Mouse (Mus musculus): Measurements from ENCODE around the gene Cyp4f14. TPM values are rescaled to one million over a fixed set of nuclear protein-coding genes. Genes with fewer than 3 reads are reported as not detected.

The Cyp4f14 gene
- polyA plus RNA-seq, 1 experiment from 2014 or later = not detected

GRCm38 (mm10) chr17:32919123-32919522, 2.0 kb upstream of the Cyp4f14 start:
- Histone ChIP-seq H3K27ac (no peak overlapping the region), H3K79me2 (ENCODE audit: inconsistent target) (no peaks in the 10 kb centered on the region), H3K36me3 (ENCODE audit: inconsistent target) (no peaks in the 10 kb centered on the region), H3K4me3 (ENCODE audit: inconsistent target) (no peak overlapping the region)
- 59% methylated on average over 2 of the region's 2 CpGs for WGBS (ENCODE audit: missing documents)

GRCm38 (mm10) chr17:32916075-32916474, 1.1 kb downstream of the Cyp4f14 start:
- WGBS (ENCODE audit: missing documents) = 67% methylated on average over 1 of the region's 1 CpGs
- H3K79me2 ChIP-seq (ENCODE audit: inconsistent target) = no peaks in the 10 kb centered on the region
- H3K4me3 ChIP-seq (ENCODE audit: inconsistent target) = no peak overlapping the region
- H3K27ac ChIP-seq = no peak overlapping the region
- H3K36me3 ChIP-seq (ENCODE audit: inconsistent target) = no peaks in the 10 kb centered on the region

- no peak overlapping the region for H3K27ac ChIP-seq
- no peaks in the 10 kb centered on the region for H3K79me2 ChIP-seq (ENCODE audit: inconsistent target)
- H3K4me3 ChIP-seq (ENCODE audit: inconsistent target) = no peak overlapping the region
- WGBS (ENCODE audit: missing documents) = 76% methylated on average over 10 of the region's 10 CpGs
- no peaks in the 10 kb centered on the region for H3K36me3 ChIP-seq (ENCODE audit: inconsistent target)
These were observed 11.0 kb downstream of the Cyp4f14 start for GRCm38 (mm10) chr17:32906172-32906571.

- no peaks in the 10 kb centered on the region for H3K79me2 ChIP-seq (ENCODE audit: inconsistent target)
These were observed 11.9 kb downstream of the Cyp4f14 start for GRCm38 (mm10) chr17:32905239-32905638.

GRCm38 (mm10) chr17:32904414-32904813, 12.7 kb downstream of the Cyp4f14 start:
- no peak overlapping the region for H3K27ac ChIP-seq
- WGBS (ENCODE audit: missing documents) = 50% methylated on average over 2 of the region's 2 CpGs
- H3K4me3 ChIP-seq (ENCODE audit: inconsistent target) = no peak overlapping the region
- no peaks in the 10 kb centered on the region for H3K79me2 ChIP-seq (ENCODE audit: inconsistent target)
- no peaks in the 10 kb centered on the region for H3K36me3 ChIP-seq (ENCODE audit: inconsistent target)

More at GRCm38 (mm10) chr17:32905239-32905638, 11.9 kb downstream of the Cyp4f14 start:
- Histone ChIP-seq H3K4me3 (ENCODE audit: inconsistent target) (no peak overlapping the region), H3K36me3 (ENCODE audit: inconsistent target) (no peaks in the 10 kb centered on the region), H3K27ac (no peak overlapping the region)
- 19% methylated on average over 17 of the region's 19 CpGs for WGBS (ENCODE audit: missing documents)

- no peaks in the 10 kb centered on the region for H3K79me2 ChIP-seq (ENCODE audit: inconsistent target)
- H3K4me3 ChIP-seq (ENCODE audit: inconsistent target) = no peak overlapping the region
- H3K36me3 ChIP-seq (ENCODE audit: inconsistent target) = no peaks in the 10 kb centered on the region
- no peak overlapping the region for H3K27ac ChIP-seq
- 63% methylated on average over 1 of the region's 1 CpGs for WGBS (ENCODE audit: missing documents)
These were observed 15.2 kb downstream of the Cyp4f14 start for GRCm38 (mm10) chr17:32901751-32902525.

- Histone ChIP-seq H3K79me2 (ENCODE audit: inconsistent target) (peaks cover 10% of the 10 kb centered on the region; the same call in 1 of the 2 replicates), H3K4me3 (ENCODE audit: inconsistent target) (no peak overlapping the region), H3K36me3 (ENCODE audit: inconsistent target) (no peaks in the 10 kb centered on the region), H3K27ac (no peak overlapping the region)
- 98% methylated on average over 4 of the region's 4 CpGs for WGBS (ENCODE audit: missing documents)
These were observed 21.7 kb downstream of the Cyp4f14 start for GRCm38 (mm10) chr17:32895421-32895820.

- no peaks in the 10 kb centered on the region for H3K36me3 ChIP-seq (ENCODE audit: inconsistent target)
- H3K79me2 ChIP-seq (ENCODE audit: inconsistent target) = peaks cover 21% of the 10 kb centered on the region; the same call in 1 of the 2 replicates
- H3K27ac ChIP-seq = no peak overlapping the region
- H3K4me3 ChIP-seq (ENCODE audit: inconsistent target) = no peak overlapping the region
- 100% methylated on average over 2 of the region's 3 CpGs for WGBS (ENCODE audit: missing documents)
These were observed 23.2 kb downstream of the Cyp4f14 start for GRCm38 (mm10) chr17:32893901-32894300.

GRCm38 (mm10) chr17:32891239-32892180, 25.6 kb downstream of the Cyp4f14 start, which contains the start of gene Zfp870:
Gene Zfp870, minus strand, starts transcription at chr17:32891642.
- Histone ChIP-seq H3K79me2 (ENCODE audit: inconsistent target) (peaks cover 21% of the 10 kb centered on the region; the same call in 1 of the 2 replicates), H3K27ac (peak within 1 kb of the TSS; percentile 38), H3K4me3 (ENCODE audit: inconsistent target) (peak within 1 kb of the TSS; percentile 91), H3K36me3 (ENCODE audit: inconsistent target) (no peaks in the 10 kb centered on the region)
- WGBS (ENCODE audit: missing documents) = 16% methylated on average over 33 of the region's 33 CpGs

- whole genome bisulfite sequencing (ENCODE audit: missing documents) = 5% methylated on average over 11 of the region's 11 CpGs
- H3K36me3 ChIP-seq (ENCODE audit: inconsistent target) = no peaks in the 10 kb centered on the region
- H3K4me3 ChIP-seq (ENCODE audit: inconsistent target) = peak overlapping the region; percentile 91
- H3K27ac ChIP-seq = peak overlapping the region; percentile 38; the same call in 1 of the 2 replicates
- peaks cover 21% of the 10 kb centered on the region; the same call in 1 of the 2 replicates for H3K79me2 ChIP-seq (ENCODE audit: inconsistent target)
These were observed 26.3 kb downstream of the Cyp4f14 start for GRCm38 (mm10) chr17:32890852-32891238.

- no peak overlapping the region for H3K4me3 ChIP-seq (ENCODE audit: inconsistent target)
- H3K79me2 ChIP-seq (ENCODE audit: inconsistent target) = peaks cover 21% of the 10 kb centered on the region; the same call in 1 of the 2 replicates
- H3K36me3 ChIP-seq (ENCODE audit: inconsistent target) = peaks cover 6% of the 10 kb centered on the region; the same call in 1 of the 2 replicates
- 95% methylated on average over 6 of the region's 6 CpGs for WGBS (ENCODE audit: missing documents)
- no peak overlapping the region for H3K27ac ChIP-seq
These were observed 27.5 kb downstream of the Cyp4f14 start for GRCm38 (mm10) chr17:32889611-32890010.

- 95% methylated on average over 14 of the region's 14 CpGs for WGBS (ENCODE audit: missing documents)
- Histone ChIP-seq H3K36me3 (ENCODE audit: inconsistent target) (peaks cover 24% of the 10 kb centered on the region; the same call in 1 of the 2 replicates), H3K79me2 (ENCODE audit: inconsistent target) (no peaks in the 10 kb centered on the region), H3K4me3 (ENCODE audit: inconsistent target) (no peak overlapping the region), H3K27ac (no peak overlapping the region)
These were observed 36.6 kb downstream of the Cyp4f14 start for GRCm38 (mm10) chr17:32880320-32881218.

GRCm38 (mm10) chr17:32878773-32879172, 38.4 kb downstream of the Cyp4f14 start:
- no peak overlapping the region for H3K4me3 ChIP-seq (ENCODE audit: inconsistent target)
- WGBS (ENCODE audit: missing documents) = 98% methylated on average over 11 of the region's 11 CpGs
- peaks cover 9% of the 10 kb centered on the region; the same call in 1 of the 2 replicates for H3K36me3 ChIP-seq (ENCODE audit: inconsistent target)
- H3K27ac ChIP-seq = no peak overlapping the region
- no peaks in the 10 kb centered on the region for H3K79me2 ChIP-seq (ENCODE audit: inconsistent target)

All from macrophage (primary cell).